Mouse (Mus musculus) cerebellum, postnatal 10 days (tissue): ENCODE data around the gene Tgfb1.
"Not testable (repeated sequence)": the region's sequence is repeated elsewhere in the genome, so short reads cannot be mapped to it uniquely, and the experiment has no call there.

Source experiments
- DNase-seq, 2 experiments: peaks; one replicate each; pipeline ENCODE4 v3.0.0; 2021; ENCODE audit warnings: mixed read lengths in 2 of 2

The Tgfb1 gene

DNA sequence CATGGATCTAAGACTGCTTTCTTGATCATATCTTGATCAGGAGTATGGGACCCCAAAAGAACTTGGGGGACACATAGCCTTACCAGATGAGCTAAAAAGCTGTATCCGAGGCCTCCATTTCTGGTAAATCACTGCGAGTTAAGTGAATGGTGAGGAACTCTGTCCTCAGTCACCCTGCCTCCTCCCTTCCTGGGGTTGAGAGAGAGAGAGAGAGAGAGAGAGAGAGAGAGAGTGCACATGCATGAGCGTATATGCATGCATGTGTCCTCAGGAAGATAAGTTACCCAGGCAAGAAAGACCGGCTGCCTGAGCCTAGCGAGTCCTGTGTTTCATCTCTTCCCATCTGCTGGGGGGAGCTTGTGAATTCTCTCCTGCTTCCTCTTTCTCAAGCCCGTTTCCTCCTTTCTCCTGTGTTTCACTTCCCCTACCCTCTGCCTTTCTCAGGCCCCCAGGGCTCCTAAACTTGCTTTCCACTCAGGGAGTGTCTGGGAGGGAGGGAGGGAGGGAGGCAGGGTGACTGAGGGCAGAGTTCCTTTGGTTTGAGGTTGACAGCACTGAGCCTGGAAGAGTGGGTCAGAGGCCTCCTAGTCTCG lies 19.9 kb downstream of the Tgfb1 start:
- no peak for DNase-seq

DNA sequence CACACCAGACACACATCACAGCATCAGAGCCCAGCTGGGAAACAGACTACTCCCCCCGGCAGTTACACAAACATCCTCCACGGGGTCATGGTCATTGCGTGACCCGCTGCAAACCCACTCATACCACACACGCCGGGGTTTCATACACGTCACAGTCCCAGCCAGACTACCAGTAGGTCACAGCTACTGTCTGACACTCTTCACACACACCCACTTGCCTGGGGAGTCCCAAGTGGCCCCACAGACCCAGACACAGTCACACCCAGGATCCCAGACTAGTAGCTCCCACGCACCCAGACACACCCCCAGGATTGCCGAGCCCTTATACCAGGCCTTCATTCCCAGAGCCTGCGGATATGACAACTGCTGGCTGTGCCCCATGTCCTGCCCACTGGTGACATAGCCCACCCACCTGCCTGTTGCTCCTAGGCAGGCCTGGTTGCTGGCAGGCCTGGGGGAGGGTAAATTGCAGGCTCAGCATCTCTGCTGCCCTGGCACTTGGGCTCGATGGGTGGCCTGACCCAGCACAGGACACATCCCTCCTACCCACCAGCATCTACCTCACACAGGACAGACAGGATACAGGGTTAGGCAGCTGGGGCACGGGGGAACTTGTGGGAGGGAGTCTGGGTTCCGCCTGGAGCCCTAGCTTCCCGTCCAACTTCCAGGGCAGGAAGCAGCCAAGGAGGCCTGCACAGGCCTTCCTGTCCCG lies 20.9 kb downstream of the Tgfb1 start:
- DNase-seq, result peak in 1 of 2 experiments; percentile 34

DNA sequence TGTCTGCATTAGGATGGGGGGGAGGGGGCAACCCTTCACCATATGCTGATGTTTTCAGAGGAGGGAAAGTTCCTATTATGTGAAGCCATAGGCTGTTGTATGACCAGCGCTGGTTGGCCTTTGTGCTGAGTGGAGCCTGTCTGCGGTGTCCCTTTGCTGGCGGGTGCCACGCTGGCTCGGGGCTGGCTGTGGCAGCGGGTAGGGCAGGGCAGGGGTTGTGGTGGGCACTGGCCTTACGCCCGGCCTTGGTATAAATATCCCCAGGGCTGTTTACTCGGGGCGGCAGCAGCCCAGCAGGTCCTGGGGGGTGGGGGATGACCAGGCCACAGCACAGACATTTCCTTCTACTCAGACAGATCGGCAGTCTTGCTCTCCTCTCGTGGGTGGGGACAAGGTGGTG lies 23.2 kb downstream of the Tgfb1 start:
- peak; percentile 65 to 73 for DNase-seq

DNA sequence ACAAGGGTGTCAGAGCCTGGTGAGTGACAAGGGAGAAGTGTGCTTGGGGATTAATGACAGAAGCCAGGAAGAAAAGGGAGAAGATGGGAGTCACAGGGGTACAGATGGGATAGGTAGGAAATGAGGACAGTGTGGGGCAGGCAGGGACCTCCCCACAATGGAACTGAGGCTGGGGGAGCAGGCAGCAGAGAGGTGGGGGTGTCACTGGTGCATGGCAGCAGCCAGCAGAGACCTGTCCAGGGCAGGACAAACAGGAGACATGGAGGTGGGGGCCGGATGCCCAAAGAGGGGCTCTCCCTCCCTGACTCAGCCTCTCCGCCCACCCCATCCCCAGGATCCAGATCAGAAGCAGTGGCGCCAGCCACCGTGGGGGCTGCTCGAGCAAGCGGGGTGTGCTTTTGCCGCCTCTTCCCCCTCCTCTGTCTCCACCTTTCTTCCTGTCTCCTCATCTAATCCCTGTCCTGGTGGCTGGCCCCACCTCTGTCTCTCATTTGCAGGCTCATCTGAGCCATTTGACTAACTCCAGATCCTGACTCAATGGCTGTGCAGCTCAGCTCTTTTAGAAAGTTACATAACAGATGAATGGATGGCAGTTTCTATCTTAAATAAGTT lies 23.8 kb downstream of the Tgfb1 start:
- DNase-seq, result peak in 1 of 2 experiments; percentile 35

DNA sequence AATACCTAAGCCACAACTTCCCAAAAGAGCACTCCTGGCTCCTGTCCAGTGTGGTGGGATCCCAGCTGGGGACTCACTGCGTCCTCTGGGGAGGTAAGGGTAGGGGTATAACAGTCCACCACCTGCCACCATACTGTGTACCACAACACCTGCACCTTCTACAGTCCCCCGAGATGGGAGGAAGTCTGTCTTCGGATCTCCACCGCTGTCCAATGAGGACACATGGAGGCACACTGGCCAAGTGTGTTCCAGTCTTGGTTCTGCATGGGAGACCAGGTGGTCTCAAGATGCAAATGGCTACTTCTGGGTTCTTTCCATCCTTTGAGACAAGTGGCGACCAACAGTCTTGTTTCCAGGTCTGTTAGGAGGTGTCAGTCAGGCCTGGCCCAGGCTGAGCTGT lies 24.4 kb downstream of the Tgfb1 start:
- peak; percentile 46 to 48 for DNase-seq

DNA sequence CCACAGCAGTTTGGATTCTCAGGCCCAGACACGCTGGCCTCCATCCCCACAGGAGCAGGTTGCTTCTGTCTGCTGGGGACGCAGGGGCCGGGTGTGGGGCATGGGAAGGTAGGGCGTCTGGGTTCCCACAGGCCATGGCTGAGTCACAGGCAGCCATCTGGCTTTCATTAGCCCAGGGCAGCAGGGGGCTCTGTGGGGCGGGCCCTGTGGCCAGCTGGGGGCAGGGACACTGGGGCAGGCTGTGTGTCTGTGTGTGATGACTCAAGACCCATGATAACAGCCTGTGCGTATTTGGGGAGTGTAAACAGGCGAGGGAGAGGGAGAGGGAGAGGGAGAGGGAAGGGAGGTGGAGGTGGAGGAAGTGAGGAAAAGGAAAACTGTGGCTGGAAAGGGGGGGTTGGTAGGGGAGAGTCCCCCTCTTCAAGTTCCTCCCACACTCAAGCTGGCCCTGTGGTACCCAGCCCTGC lies 25.0 kb downstream of the Tgfb1 start:
- DNase-seq, result peak; percentile 73 to 84

DNA sequence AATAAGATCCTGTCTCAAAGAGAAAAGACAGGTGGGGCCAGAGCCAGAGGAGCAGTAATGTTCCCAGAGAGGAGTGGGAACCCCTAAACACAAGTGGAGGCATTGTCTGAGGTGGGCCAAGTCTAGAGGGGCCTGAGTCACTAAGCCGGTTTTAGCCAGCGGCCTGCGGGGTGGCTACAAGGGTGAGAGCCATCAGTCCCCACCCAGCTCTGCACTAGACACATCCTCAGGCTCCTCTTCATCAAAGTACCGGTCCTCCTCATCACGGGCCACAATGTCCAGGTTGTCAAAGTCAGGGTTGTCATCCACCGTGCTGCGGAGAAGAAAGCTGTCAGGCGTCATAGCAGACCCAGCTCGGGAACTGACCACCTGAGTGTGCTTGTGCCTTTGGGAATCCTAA lies 26.0 kb downstream of the Tgfb1 start:
- no peak for DNase-seq

DNA sequence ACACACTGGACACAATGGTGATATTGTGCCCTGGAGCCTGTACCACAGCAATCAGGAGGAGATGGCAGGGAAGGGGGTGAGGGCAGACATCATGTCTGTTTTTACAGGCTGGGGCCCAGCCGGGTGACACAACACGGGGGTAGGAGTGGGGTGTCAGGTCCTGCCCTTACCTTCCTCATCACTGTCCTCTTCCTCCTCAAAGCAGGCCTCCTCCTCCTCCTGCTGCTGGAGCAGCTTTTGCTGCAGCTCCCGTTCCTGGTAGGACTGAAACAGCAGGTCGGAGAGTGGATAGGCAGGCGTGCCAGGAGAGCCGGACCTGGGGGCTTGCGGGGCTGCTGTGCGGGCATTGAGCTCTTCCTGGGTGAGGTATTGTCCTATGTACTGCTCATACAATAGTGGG lies 27.8 kb downstream of the Tgfb1 start:
- DNase-seq, result no peak

DNA sequence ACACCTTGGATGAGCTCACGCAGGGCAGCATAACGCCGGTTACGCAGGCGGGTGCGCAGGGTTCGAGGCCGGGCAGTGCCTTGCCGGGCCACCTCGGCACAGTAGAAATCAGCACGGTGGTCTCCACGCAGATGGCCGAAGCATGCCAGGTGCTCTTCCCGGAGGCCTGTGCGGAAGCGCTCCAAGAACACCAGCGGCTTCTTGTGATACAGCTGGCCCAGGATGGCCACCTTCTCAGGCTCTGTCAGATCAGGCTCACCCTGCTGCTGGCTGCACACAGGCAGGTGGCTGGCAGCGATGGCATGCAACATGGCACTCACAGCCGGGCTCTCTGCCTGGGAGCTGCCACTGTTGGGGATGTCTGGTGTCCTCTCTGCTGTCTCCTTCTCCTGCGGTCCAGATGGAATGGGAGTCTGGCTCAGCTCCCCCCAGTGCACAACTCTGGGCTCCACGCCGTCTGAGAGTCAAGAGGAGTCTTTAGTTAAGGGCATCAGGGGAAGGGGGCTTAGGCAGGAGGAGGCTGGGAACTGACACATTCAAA lies 29.0 kb downstream of the Tgfb1 start:
- DNase-seq, result no peak

DNA sequence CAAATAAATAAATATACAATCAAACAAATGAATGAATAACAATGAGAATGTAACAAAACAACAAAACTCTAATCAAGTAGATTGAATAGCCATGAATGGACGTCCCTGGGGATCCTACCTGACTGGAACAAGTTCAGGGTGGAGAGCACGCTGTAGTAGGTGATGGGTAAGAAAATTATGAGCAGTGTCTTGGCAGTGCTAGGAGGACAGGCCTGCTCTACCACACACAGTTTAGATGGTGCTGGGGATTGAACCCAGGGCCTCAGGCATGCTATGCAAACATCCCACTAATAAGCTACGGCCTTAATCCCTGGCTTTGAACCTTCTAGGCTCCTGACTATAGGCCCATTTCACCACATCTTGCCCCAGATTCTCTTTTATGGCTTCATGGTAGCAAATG lies 30.7 kb downstream of the Tgfb1 start:
- DNase-seq, result no peak

DNA sequence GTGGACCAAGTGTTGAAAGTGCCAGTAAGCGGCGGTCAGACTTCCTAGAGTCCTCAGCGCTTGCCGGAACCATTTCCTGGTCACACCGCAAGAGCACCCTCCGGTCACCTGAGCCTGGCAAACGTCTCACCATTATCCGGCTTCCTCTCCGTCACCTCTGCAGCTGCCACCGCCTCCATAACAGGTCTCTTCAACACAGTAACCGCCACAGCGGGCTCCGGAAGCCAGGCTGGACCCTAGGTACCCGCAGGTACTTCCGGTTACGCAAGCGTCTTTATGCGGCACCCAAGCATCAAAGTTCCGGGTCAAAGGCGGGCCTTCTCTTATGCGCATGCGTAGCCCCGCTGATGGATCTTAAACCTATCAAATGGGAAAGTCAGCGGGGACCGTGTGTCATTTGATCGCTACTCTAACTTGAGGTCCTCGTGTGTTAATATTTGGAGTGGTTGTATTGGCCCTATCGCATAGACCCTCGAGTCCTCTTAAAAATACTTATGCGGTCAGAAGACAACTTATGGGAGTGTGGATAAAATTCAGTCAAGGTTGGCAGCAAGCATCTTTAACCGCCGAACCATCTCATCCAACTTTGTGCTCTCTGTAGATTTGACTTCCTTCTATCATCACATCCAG lies 32.1 kb downstream of the Tgfb1 start, which contains the start of gene Ccdc97:
Gene Ccdc97, minus strand, starts transcription at position 301 of the 630 bp plus-strand sequence.
- DNase-seq, result peak; percentile 95 to 96

DNA sequence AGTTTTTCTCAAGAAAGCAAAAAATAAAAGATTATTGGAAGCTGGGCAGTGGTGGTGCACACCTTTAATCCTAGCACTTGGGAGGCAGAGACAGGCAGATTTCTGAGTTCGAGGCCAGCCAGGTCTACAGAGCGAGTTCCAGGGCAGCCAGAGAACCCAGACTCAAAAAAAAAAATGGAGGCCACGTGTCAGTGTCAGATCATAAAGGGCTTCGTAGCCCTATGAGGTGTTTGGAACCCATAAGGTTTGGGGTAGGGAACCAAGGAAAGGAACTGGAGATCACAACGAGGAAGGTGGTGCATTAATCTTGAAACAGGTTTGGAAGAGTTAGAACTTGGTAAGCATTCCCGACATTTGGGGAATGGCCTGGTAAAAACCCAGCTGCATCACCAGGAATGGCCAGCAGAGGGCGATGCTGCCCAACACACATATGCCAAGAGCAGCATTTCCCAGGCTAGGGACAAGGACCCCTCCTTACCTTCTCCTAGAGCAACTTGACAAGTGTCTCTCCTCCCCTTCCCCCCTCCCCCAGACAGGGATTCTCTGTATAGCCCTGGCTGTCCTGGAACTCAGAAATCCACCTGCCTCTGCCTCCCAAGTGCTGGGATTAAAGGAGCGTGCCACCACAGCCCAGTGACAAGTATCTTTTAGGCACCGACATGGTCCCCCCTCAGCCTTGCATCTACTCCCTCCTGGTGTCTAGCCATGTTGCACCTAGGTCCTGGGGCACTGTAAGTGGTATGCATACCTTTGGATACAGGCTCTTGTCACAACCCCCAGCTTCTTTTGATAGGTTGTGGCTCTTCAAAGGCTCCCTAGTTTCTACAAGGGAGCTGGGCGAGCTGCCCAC lies 33.2 kb downstream of the Tgfb1 start:
- peak; percentile 87 to 90 for DNase-seq

DNA sequence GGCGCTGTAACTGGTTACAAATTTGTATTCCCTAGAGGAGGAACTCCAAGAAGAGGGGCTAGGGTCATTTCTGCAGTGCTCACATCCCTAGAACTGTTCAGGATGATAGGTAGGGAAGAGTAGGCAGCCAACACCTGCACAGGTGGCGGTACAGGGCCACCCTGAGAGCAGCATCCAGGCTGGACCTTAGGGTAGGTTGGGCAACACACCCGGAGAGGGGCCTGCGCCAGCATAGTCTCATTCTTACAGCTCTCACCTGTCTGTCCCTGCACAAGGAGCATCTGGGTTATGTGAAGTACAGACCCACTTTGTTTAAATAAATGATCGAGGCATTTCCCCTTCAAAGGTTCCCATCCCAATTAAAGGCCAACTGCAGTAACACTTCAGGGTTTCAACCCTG lies 34.0 kb downstream of the Tgfb1 start:
- DNase-seq, result no peak

DNA sequence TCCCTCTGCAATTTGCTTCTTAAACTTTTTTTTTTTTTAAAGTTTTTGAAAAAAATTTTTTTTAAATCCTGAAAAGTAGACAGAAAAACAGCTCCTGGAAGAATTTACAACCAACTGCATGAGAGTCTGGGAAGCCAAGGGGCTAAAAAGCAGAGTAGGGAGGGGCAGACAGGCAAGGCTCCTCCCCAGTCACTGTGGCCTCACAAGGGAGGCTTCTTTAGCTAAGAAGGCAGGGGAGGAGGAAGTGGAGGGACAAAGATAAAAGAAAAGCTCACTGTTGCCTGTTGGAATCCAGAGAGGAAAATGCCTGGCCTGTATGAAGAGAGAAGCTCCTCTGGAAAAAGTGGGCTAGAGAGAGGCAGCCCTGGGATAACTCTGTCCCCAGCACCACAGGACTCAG lies 35.0 kb downstream of the Tgfb1 start:
- not testable (repeated sequence) for DNase-seq

DNA sequence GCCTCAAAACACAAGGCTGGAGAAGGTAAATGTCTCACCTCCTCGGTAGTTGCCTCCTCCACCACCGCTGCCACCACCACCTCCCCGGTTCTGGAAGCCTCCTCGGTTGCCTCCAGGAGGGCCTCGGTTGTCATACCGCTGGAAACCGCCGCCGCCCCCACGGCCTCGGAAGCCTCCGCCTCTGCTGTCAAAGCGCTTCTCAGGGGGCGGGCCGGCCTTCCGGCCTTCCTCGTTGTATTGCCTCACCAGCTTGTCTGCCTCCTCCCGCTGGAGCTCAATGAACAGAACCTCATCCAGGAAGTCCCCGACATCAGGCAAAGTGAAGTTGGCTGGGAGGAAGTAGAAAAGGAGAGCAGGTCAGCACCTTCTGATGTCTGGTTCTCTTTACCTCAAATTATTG lies 39.1 kb downstream of the Tgfb1 start:
- DNase-seq, result no peak

DNA sequence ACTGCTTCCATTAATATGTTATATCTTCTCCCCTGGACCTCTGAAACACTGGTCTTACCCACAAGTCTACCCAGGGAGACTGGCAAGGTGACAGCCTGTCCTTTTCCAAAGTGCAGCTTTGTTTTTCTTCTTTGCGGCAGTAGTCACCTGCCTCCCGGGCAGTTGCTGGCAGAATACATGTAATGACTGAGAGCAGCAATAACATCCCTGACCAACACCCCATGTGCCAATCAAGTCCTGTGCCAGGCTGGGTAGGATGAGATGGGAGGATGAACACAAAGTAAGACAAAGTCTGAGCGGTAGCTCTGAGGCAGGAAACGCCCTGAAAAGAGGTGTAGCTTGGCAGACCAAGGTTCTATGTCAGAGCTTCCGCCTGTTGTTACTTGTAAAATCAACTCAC lies 41.0 kb downstream of the Tgfb1 start:
- no peak for DNase-seq

DNA sequence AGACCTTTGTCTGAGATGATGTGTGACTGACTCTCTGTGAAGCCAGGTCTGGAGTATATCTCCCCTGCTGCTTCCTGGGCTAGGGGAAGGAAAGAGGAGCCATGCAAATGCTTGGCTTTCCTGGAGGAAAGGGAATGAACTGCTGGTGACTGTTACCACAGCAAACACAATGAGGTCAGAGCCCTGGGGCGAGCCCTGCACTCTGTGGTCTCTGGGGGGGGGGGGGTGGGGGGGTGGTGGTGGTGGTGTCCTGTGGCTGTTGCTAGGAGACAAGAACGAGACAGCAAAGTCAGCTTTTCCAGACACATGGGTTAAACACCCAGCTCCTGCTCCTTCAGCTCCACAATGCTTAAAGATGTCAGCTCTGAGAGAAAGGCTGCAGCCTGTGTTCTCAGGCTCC lies 42.6 kb downstream of the Tgfb1 start:
- no peak for DNase-seq

DNA sequence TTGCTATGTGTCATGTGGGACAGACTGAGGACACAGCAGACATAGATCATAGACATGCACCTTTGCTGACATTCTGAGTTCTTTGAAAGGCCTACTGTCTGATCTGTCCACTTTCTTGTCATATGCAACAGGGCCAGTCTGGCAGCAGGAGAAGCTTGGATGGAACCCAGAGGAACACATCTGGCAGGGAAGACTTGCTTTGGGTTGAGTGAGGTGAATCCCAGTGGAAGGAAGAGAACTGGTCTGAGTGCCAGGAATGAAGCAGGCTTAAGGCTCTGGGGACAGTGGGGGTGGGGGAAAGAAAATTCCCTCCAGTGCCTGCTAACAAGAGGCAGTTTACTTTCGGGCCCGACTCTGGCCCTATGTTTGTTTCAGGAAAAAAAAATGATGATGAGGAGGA lies 43.1 kb downstream of the Tgfb1 start:
- no peak for DNase-seq

DNA sequence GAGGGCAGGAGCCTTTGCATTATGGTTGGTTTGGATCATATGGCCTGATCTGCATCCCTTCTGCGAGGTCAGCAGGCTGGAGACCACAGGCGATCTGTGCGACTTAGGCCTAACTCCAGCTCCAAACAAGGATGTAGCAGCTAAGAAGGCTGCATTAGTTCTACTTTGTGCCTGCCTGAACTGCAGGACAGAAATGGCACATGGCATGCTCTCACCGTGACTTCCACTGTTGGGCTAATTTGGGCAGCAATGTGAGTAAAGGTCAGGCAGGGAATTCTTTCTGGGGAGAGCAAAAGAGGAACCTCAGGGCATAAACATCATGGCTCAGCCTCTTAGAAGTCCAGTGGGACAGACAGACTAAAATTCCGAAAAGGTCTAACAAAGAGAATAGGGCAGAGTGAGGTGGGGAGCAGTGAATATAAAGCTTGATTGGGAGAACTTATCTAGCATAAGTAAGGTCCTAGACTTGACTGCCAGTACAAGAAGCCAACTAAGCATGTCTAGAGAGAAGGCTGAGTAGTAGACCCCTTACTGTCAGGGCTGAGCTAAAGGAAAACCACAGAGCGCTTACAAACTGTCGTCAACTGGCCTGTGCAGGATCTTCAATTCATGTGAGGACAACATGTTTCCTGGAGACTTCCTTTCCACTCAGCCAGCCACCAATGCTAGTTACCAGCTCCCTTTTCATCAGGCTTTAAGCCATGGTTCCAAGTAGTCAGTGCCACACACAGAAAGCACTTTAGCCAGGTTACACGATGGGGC lies 44.7 kb downstream of the Tgfb1 start:
- no peak for DNase-seq

DNA sequence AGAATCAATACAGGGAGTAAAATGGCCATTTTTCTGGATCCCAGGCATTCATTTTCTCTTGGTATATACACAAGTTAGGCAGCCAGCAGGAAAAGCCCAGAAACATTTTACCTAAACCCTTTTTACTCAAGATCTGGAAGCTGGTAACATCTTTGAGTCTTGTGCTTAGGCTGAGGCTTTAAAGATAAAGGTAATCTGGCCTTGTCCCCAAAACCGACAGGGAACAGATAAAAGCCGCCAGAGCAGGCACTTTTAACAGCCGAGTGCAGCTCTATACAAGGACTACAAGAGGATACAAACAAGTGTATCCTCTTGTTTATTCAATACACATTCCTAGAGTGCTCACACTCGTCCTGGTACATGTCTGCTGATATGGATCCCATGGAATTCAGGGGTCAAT lies 48.2 kb downstream of the Tgfb1 start:
- no peak for DNase-seq

DNA sequence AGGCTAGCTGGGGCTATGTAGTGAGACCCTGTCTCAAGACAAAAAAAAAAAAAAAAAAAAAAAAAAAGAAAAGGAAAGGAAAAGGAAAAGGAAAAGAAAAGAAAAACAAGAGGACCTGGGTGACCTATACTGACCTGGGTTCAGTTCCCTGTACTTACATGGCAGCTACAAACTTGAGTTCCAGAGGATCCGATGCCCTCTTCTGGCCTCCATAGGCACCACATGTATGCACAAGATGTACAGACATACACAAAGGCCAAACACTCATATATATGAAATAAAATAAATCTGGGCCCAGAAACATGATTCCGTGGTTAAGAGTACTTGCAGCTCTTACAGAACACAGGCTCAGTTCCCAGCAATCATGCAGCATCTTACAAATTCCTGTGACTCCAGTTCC lies 50.1 kb downstream of the Tgfb1 start:
- DNase-seq, result no peak

DNA sequence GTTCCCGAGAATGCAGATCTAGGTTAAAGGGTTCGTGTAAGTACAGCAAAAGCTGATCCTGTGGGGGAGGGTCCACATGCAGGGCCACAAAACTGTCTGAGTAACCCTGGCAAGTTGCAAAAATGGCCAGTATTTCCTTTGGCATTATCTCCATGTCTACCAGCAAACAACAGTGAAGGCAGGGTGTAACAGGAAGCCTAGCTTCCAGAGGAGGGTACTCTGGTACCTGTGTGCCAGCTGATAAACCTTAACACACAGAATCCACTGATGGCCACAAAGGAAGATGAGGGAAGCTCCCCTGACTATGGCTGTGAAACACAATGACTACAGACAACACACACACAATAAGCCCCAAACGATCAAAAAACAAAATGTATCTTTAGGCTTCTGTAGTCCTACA lies 51.5 kb downstream of the Tgfb1 start:
- DNase-seq, result no peak
